Mouse (Mus musculus): ENCODE data around the gene Zbtb46.

DNA sequence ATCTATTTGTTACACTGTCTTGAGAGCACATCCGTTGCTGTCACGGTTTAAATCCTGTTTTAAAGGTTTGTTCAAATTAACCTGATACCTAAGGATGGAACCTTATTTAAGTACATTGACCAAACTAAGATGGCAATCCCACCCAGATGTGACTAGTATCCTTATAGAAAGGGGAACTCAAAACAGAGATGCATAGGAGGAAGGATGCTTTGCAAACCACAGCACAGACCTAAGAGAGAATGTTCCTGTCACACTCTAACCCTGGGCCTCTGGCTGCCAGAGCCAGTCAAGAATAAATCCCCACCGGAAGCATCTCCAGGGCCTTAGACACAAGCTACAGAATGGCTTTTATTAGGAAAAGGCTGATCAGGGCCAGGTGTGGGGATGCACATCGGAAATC lies 21.1 kb downstream of the Zbtb46 start:
- no peak for TF ChIP-seq CTCF (IDR thresholded peaks at IDR 0.05)
- TF ChIP-seq EP300 (IDR thresholded peaks at IDR 0.05): no peak

Measured in lung, postnatal 0 days (tissue).